Mouse (Mus musculus): ENCODE results near the gene Chrna9. TPM values are rescaled to one million over a fixed set of nuclear protein-coding genes. Genes with fewer than 3 reads are reported as not detected.
A peak's percentile ranks its signal among the peaks of the same experiment; 100 is the strongest.

The Chrna9 gene
- polyA plus RNA-seq, 1 experiment from 2014 or later = 0.57 TPM

- no peaks in the 10 kb centered on the region for H3K27me3 ChIP-seq (ENCODE audit: control insufficient read depth, insufficient read depth, low read length)
- DNase-seq (ENCODE audit: low spot score) (no peak), ATAC-seq (ENCODE audit: insufficient read depth, low FRiP score, low TSS enrichment) (no peak)
- H3K4me2 ChIP-seq (ENCODE audit: low read depth) = no peak overlapping the region
- no peak overlapping the region for H3K4me3 ChIP-seq (ENCODE audit: low read depth, low read length)
- H3K27ac ChIP-seq (ENCODE audit: low read depth, low read length) = no peak overlapping the region
- 84% methylated on average over 6 of the region's 6 CpGs for WGBS
- no peaks in the 10 kb centered on the region for H3K36me3 ChIP-seq (ENCODE audit: control insufficient read depth, insufficient read depth, low read length)
- H3K4me1 ChIP-seq (ENCODE audit: control insufficient read depth, insufficient read depth, low read length) = no peaks in the 10 kb centered on the region
- no peaks in the 10 kb centered on the region for H3K9me3 ChIP-seq (ENCODE audit: control insufficient read depth, low read length)
- H3K9ac ChIP-seq (ENCODE audit: low read length) = no peak overlapping the region
Observed at GRCm38 (mm10) chr5:65926666-65927065, 8.1 kb upstream of the Chrna9 start.

- no peak for ATAC-seq (ENCODE audit: insufficient read depth, low FRiP score, low TSS enrichment)
- Histone ChIP-seq H3K27me3 (ENCODE audit: control insufficient read depth, insufficient read depth, low read length) (no peaks in the 10 kb centered on the region), H3K9ac (ENCODE audit: low read length) (no peak overlapping the region), H3K9me3 (ENCODE audit: control insufficient read depth, low read length) (no peaks in the 10 kb centered on the region), H3K36me3 (ENCODE audit: control insufficient read depth, insufficient read depth, low read length) (no peaks in the 10 kb centered on the region), H3K4me2 (ENCODE audit: low read depth) (no peak overlapping the region), H3K4me1 (ENCODE audit: control insufficient read depth, insufficient read depth, low read length) (no peaks in the 10 kb centered on the region), H3K4me3 (ENCODE audit: low read depth, low read length) (no peak overlapping the region), H3K27ac (ENCODE audit: low read depth, low read length) (no peak overlapping the region)
- no peak for DNase-seq (ENCODE audit: low spot score)
- WGBS = 75% methylated on average over 7 of the region's 7 CpGs
Observed at GRCm38 (mm10) chr5:65929162-65929561, 5.6 kb upstream of the Chrna9 start.

- Histone ChIP-seq H3K4me1 (ENCODE audit: control insufficient read depth, insufficient read depth, low read length) (no peaks in the 10 kb centered on the region), H3K4me2 (ENCODE audit: low read depth) (no peak overlapping the region), H3K4me3 (ENCODE audit: low read depth, low read length) (no peak overlapping the region), H3K9me3 (ENCODE audit: control insufficient read depth, low read length) (no peaks in the 10 kb centered on the region), H3K9ac (ENCODE audit: low read length) (no peak overlapping the region), H3K36me3 (ENCODE audit: control insufficient read depth, insufficient read depth, low read length) (no peaks in the 10 kb centered on the region), H3K27ac (ENCODE audit: low read depth, low read length) (no peak overlapping the region), H3K27me3 (ENCODE audit: control insufficient read depth, insufficient read depth, low read length) (no peaks in the 10 kb centered on the region)
- DNase-seq (ENCODE audit: low spot score) = no peak
- 78% methylated on average over 4 of the region's 4 CpGs for WGBS
- no peak for ATAC-seq (ENCODE audit: insufficient read depth, low FRiP score, low TSS enrichment)
Observed at GRCm38 (mm10) chr5:65930171-65930570, 4.5 kb upstream of the Chrna9 start.

GRCm38 (mm10) chr5:65933258-65933657 is 1.5 kb upstream of the Chrna9 start:
- no peak overlapping the region for H3K9ac ChIP-seq (ENCODE audit: low read length)
- no peaks in the 10 kb centered on the region for H3K9me3 ChIP-seq (ENCODE audit: control insufficient read depth, low read length)
- WGBS = 86% methylated on average over 4 of the region's 4 CpGs
- H3K4me1 ChIP-seq (ENCODE audit: control insufficient read depth, insufficient read depth, low read length) = no peaks in the 10 kb centered on the region
- no peaks in the 10 kb centered on the region for H3K27me3 ChIP-seq (ENCODE audit: control insufficient read depth, insufficient read depth, low read length)
- ATAC-seq (ENCODE audit: insufficient read depth, low FRiP score, low TSS enrichment) (no peak), DNase-seq (ENCODE audit: low spot score) (no peak)
- H3K27ac ChIP-seq (ENCODE audit: low read depth, low read length) = no peak overlapping the region
- no peak overlapping the region for H3K4me3 ChIP-seq (ENCODE audit: low read depth, low read length)
- H3K36me3 ChIP-seq (ENCODE audit: control insufficient read depth, insufficient read depth, low read length) = no peaks in the 10 kb centered on the region
- no peak overlapping the region for H3K4me2 ChIP-seq (ENCODE audit: low read depth)

GRCm38 (mm10) chr5:65933764-65934163 is 957 bp upstream of the Chrna9 start:
- Histone ChIP-seq H3K9ac (ENCODE audit: low read length) (no peak overlapping the region), H3K4me1 (ENCODE audit: control insufficient read depth, insufficient read depth, low read length) (no peaks in the 10 kb centered on the region), H3K4me2 (ENCODE audit: low read depth) (no peak overlapping the region), H3K36me3 (ENCODE audit: control insufficient read depth, insufficient read depth, low read length) (no peaks in the 10 kb centered on the region), H3K27me3 (ENCODE audit: control insufficient read depth, insufficient read depth, low read length) (no peaks in the 10 kb centered on the region), H3K9me3 (ENCODE audit: control insufficient read depth, low read length) (no peaks in the 10 kb centered on the region), H3K27ac (ENCODE audit: low read depth, low read length) (no peak overlapping the region), H3K4me3 (ENCODE audit: low read depth, low read length) (no peak overlapping the region)
- ATAC-seq (ENCODE audit: insufficient read depth, low FRiP score, low TSS enrichment) (no peak), DNase-seq (ENCODE audit: low spot score) (no peak)
- WGBS = 89% methylated on average over 2 of the region's 2 CpGs

- Histone ChIP-seq H3K27me3 (ENCODE audit: control insufficient read depth, insufficient read depth, low read length) (no peaks in the 10 kb centered on the region), H3K4me1 (ENCODE audit: control insufficient read depth, insufficient read depth, low read length) (no peaks in the 10 kb centered on the region), H3K4me3 (ENCODE audit: low read depth, low read length) (no peak overlapping the region), H3K4me2 (ENCODE audit: low read depth) (no peak overlapping the region), H3K27ac (ENCODE audit: low read depth, low read length) (no peak overlapping the region), H3K36me3 (ENCODE audit: control insufficient read depth, insufficient read depth, low read length) (no peaks in the 10 kb centered on the region), H3K9me3 (ENCODE audit: control insufficient read depth, low read length) (no peaks in the 10 kb centered on the region), H3K9ac (ENCODE audit: low read length) (no peak overlapping the region)
- WGBS = 71% methylated on average over 11 of the region's 11 CpGs
- no peak for DNase-seq (ENCODE audit: low spot score)
- no peak for ATAC-seq (ENCODE audit: insufficient read depth, low FRiP score, low TSS enrichment)
Observed at GRCm38 (mm10) chr5:65937011-65937726, 2.4 kb downstream of the Chrna9 start.

- DNase-seq (ENCODE audit: low spot score) (peak; percentile 83), ATAC-seq (ENCODE audit: insufficient read depth, low FRiP score, low TSS enrichment) (peak; percentile 75)
- no peaks in the 10 kb centered on the region for H3K9me3 ChIP-seq (ENCODE audit: control insufficient read depth, low read length)
- H3K27me3 ChIP-seq (ENCODE audit: control insufficient read depth, insufficient read depth, low read length) = no peaks in the 10 kb centered on the region
- no peak overlapping the region for H3K4me3 ChIP-seq (ENCODE audit: low read depth, low read length)
- no peaks in the 10 kb centered on the region for H3K36me3 ChIP-seq (ENCODE audit: control insufficient read depth, insufficient read depth, low read length)
- no peak overlapping the region for H3K27ac ChIP-seq (ENCODE audit: low read depth, low read length)
- H3K9ac ChIP-seq (ENCODE audit: low read length) = no peak overlapping the region
- no peaks in the 10 kb centered on the region for H3K4me1 ChIP-seq (ENCODE audit: control insufficient read depth, insufficient read depth, low read length)
- H3K4me2 ChIP-seq (ENCODE audit: low read depth) = no peak overlapping the region
- 60% methylated on average over 9 of the region's 9 CpGs for WGBS
Observed at GRCm38 (mm10) chr5:65937998-65938715, 3.4 kb downstream of the Chrna9 start.

GRCm38 (mm10) chr5:65941145-65941544 is 6.4 kb downstream of the Chrna9 start:
- Histone ChIP-seq H3K9ac (ENCODE audit: low read length) (no peak overlapping the region), H3K4me1 (ENCODE audit: control insufficient read depth, insufficient read depth, low read length) (no peaks in the 10 kb centered on the region), H3K4me3 (ENCODE audit: low read depth, low read length) (no peak overlapping the region), H3K27ac (ENCODE audit: low read depth, low read length) (no peak overlapping the region), H3K36me3 (ENCODE audit: control insufficient read depth, insufficient read depth, low read length) (no peaks in the 10 kb centered on the region), H3K27me3 (ENCODE audit: control insufficient read depth, insufficient read depth, low read length) (no peaks in the 10 kb centered on the region), H3K9me3 (ENCODE audit: control insufficient read depth, low read length) (no peaks in the 10 kb centered on the region), H3K4me2 (ENCODE audit: low read depth) (no peak overlapping the region)
- ATAC-seq (ENCODE audit: insufficient read depth, low FRiP score, low TSS enrichment) (no peak), DNase-seq (ENCODE audit: low spot score) (no peak)
- WGBS = 67% methylated on average over 4 of the region's 4 CpGs

- no peak overlapping the region for H3K27ac ChIP-seq (ENCODE audit: low read depth, low read length)
- peaks cover 3% of the 10 kb centered on the region; the same call in 1 of the 2 replicates for H3K4me1 ChIP-seq (ENCODE audit: control insufficient read depth, insufficient read depth, low read length)
- H3K4me2 ChIP-seq (ENCODE audit: low read depth) = no peak overlapping the region
- H3K4me3 ChIP-seq (ENCODE audit: low read depth, low read length) = no peak overlapping the region
- ATAC-seq (ENCODE audit: insufficient read depth, low FRiP score, low TSS enrichment) (no peak), DNase-seq (ENCODE audit: low spot score) (no peak)
- no peaks in the 10 kb centered on the region for H3K9me3 ChIP-seq (ENCODE audit: control insufficient read depth, low read length)
- H3K27me3 ChIP-seq (ENCODE audit: control insufficient read depth, insufficient read depth, low read length) = no peaks in the 10 kb centered on the region
- H3K36me3 ChIP-seq (ENCODE audit: control insufficient read depth, insufficient read depth, low read length) = no peaks in the 10 kb centered on the region
- WGBS = 43% methylated on average over 3 of the region's 3 CpGs
- H3K9ac ChIP-seq (ENCODE audit: low read length) = no peak overlapping the region
Observed at GRCm38 (mm10) chr5:65949822-65950221, 15.1 kb downstream of the Chrna9 start.

All from neural tube, embryonic 11.5 days (tissue).